Mouse (Mus musculus) embryonic fibroblast, embryonic 13.5 days (primary cell): ENCODE data around the gene Gpa33.

Experiments
- CTCF ChIP-seq: IDR thresholded peaks from 2 replicates; pipeline ENCODE4 v1.5.1; 2011; ENCODE audit warnings: mild to moderate bottlenecking, control low read depth, low read length, moderate library complexity, borderline replicate concordance; ENCODE audit not compliant: insufficient read depth
- POLR2A ChIP-seq: IDR thresholded peaks from 2 replicates; pipeline ENCODE4 v1.6.1; 2011; ENCODE audit warnings: low read depth, mild to moderate bottlenecking, control low read depth, low read length, moderate library complexity

GRCm38 (mm10) chr1:166102920-166103608 lies 27.0 kb upstream of the Gpa33 start:
- TF ChIP-seq POLR2A (no peak), CTCF (no peak)
